Mouse (Mus musculus) kidney, postnatal 14 days (tissue): ENCODE results near the gene Gtf3c4.

ENCODE experiments used
- DNase-seq: peaks from one replicate; pipeline ENCODE4 v3.0.0; 2022; ENCODE audit warnings: mixed read lengths

The Gtf3c4 gene

GRCm38 (mm10) chr2:28799575-28799974, 40.6 kb downstream of the Gtf3c4 start:
- DNase-seq = no peak

GRCm38 (mm10) chr2:28798390-28798789, 41.8 kb downstream of the Gtf3c4 start:
- DNase-seq = peak; percentile 17

GRCm38 (mm10) chr2:28797490-28798106, 42.6 kb downstream of the Gtf3c4 start:
- no peak for DNase-seq

GRCm38 (mm10) chr2:28796298-28796697, 43.9 kb downstream of the Gtf3c4 start:
- no peak for DNase-seq

- DNase-seq = no peak
Observed at GRCm38 (mm10) chr2:28794623-28795022, 45.5 kb downstream of the Gtf3c4 start.

- peak; percentile 39 for DNase-seq
Observed at GRCm38 (mm10) chr2:28792931-28793610, 47.1 kb downstream of the Gtf3c4 start.

- no peak for DNase-seq
Observed at GRCm38 (mm10) chr2:28787067-28787619, 53.0 kb downstream of the Gtf3c4 start.

GRCm38 (mm10) chr2:28786355-28787066, 53.6 kb downstream of the Gtf3c4 start:
- DNase-seq = no peak

GRCm38 (mm10) chr2:28781310-28781709, 58.9 kb downstream of the Gtf3c4 start:
- no peak for DNase-seq

GRCm38 (mm10) chr2:28780001-28780782, 60.0 kb downstream of the Gtf3c4 start:
- DNase-seq = no peak

GRCm38 (mm10) chr2:28776728-28777127, 63.4 kb downstream of the Gtf3c4 start:
- DNase-seq = no peak

- DNase-seq = no peak
Observed at GRCm38 (mm10) chr2:28774073-28774472, 66.1 kb downstream of the Gtf3c4 start.
